Mouse (Mus musculus): ENCODE measurements at regions not wholly inside any gene's neighbourhood (a gene's known extent, or its start where the extent isn't known, plus 50 kb on each side); places are given as distances from the start of the nearest gene placed in this dataset.
"Not testable (repeated sequence)": the region's sequence is repeated elsewhere in the genome, so short reads cannot be mapped to it uniquely, and the experiment has no call there.

DNA sequence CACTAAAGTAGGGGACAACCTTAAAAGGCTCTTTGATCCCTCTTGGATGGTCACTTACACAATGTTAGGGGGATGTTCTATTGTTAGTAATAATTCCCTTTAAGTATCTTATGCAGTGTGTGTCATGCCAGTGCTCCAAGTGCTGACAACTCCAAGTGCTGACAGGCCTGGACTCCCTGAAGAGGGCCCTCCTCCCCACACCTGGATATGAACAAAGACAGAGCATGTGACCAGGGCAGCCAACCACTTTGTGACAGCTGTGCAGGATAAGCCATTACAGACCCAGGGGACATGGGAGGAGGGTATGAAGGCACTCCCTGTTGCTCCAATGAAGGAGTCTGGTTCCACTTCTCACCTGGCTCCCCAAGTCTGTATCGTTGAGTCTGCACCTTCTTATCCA lies 224.7 kb downstream of the Adamts15 start:
- no peak for DNase-seq (ENCODE audit: low spot score in 2 of 2)

DNA sequence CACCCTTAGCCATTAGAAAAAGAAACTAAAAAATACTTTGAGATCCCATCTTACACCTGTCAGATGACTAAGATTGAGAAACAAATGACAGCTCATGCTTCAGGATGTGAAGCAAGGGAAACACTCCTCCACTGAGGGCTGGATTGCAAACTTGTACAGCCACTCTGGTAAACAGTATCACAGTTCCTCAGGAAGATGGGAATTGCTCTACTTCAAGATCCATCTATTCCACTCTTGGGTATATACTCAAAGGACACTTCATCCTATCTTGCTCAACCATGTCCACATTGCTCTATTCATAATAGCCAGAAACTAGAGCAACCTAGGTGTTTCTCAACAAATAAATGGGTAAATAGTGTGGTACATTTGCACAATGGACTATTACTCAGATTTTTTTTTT lies 241.2 kb downstream of the Snx19 start:
- DNase-seq (ENCODE audit: low spot score in 2 of 2) = no peak

DNA sequence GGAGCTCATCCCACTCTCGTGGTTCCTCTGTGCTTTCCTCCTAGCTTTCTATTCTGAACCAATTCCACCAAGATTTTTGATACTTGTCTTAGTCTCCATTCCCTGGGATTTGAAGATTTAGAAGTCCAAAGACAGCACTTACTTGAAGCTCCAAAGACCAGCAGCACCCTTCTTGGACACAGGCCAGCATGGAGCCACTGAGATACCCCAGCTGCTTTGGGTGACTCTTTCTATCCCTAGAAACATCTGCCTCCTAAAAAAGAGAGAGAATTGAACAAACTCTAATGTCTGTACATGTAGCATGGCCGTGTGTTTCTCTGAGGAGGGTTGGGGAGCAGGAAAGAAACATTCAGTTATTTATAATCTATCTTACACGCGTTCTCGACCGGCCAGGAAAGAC lies 235.5 kb downstream of the Snx19 start:
- DNase-seq (ENCODE audit: low spot score in 2 of 2) = no peak

DNA sequence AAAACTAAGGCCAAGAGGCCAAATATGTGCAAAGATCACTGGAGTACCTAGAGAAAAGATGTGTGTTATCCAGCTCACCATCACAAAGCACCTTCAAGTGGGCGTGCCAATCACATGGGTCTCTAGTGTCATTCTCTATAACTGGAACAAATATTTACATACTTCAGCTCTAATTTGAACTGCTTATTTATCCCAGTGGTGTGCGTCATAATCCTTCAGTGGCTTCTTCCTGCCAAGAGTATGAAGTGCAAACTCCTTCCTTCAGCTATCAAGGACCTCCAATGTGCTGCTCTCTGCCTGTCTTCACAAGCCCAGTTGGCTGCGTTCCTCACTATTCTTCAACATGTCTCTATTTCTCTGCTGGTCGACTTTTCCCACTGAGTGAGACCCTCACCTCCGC lies 227.1 kb downstream of the Snx19 start:
- no peak for DNase-seq (ENCODE audit: low spot score in 2 of 2)

DNA sequence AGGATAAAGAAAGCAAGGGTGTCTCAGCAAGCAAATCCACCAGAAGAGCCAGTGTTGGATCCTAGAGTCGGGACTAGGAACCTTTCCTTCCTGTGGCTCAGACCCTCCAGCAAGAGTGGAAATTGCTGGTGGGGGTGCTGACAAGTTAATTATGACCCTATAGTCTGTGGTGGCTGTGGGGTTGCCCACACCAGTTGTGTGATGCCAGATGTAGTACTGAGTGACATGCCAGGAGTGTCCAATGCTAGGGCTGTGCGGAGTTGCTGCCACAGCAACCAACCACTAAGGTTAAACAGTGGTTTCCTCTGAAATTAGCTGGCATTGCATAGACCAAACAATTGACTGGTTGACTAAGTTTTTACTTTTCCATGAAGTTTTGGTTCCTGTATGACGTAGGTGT lies 226.3 kb downstream of the Snx19 start:
- no peak for DNase-seq (ENCODE audit: low spot score in 2 of 2)

DNA sequence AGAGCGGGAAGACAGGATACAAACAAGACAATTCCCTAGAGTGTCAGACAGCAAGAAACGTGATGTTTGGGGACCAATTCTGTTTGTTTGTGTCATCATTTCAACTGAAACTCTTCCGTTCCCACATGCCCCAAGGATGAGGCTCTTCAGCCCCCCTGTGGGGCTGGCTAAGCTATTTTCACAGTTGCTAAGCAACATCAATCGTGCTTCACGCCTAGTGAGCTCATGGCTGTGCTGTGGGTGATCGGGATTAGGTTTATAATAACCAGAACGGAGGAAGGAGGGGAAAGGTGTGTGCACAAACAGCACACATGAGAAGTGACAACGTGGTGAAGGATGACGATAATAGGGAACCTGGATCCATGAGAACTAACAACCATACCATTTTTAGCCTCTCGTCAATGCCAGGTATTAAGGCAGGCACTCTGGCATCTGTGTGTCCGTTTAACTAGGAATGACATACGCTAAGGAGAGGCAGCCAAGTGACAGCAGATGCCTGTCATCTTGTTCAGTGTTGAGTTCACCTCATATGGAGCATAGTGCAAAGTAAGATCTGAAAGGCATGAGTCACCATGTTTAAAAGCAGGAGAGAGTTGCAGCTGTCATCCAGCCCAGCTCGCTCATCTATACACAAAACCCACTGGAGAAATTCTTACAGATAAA lies 222.6 kb downstream of the Snx19 start:
- peak; percentile 56 to 81 for DNase-seq (ENCODE audit: low spot score in 2 of 2)

DNA sequence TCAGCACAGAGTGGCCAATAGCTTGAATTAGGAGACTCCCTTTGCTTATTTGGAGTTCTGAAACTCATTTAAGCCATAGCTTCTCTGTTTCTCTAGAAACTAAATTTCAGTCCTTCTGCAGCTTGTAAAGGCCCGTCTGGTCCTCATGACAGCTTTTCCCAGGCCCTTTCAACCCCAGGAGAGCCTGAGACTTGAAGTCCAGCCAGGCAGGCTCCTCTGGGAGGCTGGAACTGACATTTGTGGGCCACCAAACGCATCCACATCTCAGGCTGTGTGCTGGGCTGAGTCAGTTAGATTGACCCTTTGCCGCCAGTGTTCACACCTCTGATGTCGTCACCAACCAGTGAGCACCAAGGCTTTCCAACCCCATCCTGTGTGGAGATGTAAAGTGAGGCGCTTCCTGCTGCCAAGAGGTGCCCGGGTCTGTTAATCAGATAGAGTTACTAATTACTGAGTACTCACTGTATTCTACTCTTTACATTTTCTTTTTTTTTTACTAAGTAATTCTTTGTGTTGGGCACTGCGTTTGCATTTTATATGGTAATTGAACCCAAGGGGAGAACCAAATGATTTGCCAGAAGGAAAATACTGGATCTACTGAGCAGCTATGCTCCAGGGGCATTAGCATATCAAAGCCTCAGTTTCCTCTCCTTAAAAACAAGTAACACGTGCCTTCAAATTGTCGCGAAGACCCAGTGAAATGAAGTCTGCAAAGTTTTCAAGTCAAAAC lies 207.0 kb downstream of the Snx19 start:
- no peak for DNase-seq (ENCODE audit: low spot score in 2 of 2)

DNA sequence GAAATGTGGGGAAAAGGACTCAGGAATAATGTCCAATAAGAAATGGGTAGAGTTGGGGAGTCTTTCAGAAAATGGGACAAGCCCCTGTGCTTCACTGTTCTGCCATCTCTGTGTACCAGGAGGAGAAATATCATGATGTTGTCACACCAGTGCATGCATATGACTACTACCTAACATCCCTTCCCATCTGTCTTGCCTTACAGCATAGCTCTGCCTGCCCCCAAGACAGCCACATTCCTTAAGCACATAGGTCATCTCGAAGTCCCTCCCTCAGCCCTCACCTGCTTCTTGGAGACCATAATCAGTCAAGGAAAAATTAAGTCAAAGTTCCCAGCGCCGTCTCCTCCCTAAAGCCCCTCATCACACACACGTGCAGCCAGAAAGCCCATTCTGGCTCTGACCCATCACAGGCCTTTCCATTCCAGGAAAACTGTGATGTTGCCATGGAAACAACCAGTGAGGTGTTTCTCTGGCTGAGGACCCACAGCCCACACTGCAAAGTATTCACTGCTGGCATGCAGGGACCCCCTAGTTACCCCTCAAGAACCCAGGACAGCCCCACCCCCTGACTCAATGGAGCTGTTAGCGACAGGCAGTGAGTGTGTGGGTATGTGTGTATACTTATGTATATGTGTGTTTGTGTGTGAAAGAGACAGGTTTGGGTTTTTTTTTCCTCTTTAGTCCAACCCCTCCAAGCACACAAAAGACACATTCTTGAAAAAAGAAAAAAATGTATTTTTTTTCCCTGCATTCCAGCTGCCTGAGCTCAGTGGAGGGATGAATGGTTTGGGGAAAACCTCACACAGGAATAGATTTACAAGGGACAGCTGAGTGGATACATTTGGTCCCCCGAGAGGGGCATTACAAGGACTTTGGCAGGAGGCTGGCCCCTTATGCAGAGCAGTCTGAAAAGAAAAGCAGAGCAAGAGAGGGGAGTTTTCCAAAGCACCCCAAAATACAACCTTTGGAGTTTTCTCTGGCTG lies 205.5 kb downstream of the Snx19 start:
- peak in 1 of 2 experiments; percentile 15 for DNase-seq (ENCODE audit: low spot score in 2 of 2)

DNA sequence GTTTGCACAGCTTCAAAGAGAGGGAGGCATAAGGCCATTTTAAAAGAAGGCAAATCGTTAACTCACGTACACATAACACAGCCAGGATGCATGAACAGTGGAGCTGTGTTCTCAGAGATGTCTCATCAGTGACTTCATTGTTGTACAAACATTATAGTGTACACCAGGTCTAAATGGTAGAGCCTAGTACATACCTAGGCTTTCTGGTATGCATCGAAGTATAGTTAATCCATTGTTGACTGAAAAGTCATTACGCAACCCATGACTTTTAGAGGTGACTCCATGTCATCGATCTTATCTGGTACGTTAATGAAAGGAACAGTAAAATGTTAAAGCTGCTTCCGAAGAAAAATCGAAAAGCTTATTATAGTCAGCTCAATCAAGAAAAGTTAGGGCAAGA lies 198.7 kb downstream of the Snx19 start:
- no peak for DNase-seq (ENCODE audit: low spot score in 2 of 2)

DNA sequence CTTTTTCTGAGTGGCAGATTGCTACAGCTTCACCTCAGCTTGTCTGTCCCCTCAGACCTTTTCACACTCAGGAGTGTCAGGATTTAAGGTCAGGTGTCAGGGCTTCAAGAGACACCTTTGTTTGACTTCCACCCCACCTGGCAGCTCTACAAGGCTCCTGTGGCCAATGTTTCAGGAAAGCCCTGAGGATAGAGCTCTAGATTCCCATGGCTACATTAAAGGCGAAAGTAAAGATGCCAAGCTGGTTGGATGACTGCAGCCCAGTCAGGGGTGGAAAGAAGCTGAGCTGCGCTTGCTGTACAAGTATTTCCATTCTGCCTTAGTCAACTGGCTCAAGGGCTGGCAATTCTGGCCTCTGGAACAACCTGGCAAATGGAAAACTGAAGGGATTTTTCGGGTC lies 198.2 kb downstream of the Snx19 start:
- no peak for DNase-seq (ENCODE audit: low spot score in 2 of 2)

DNA sequence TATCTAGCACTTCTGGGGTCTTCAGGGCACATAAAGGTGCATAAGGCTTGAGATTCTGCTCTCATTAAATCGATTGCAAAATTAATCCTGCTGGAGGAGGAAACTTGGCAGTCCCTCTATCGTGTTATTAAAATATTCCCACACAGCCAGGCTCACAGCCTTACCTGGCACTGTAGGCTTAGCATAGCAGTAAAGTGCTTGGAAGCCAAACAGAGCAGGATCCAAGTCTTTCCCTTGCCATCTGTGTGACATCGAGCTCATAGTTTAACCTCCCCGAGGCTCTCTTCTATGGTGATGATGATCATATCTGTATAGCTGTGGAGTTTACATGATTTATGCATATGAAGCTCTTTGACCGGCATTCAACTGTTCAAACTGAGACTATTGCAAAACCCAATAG lies 197.6 kb downstream of the Snx19 start:
- DNase-seq (ENCODE audit: low spot score in 2 of 2) = peak in 1 of 2 experiments; percentile 70

DNA sequence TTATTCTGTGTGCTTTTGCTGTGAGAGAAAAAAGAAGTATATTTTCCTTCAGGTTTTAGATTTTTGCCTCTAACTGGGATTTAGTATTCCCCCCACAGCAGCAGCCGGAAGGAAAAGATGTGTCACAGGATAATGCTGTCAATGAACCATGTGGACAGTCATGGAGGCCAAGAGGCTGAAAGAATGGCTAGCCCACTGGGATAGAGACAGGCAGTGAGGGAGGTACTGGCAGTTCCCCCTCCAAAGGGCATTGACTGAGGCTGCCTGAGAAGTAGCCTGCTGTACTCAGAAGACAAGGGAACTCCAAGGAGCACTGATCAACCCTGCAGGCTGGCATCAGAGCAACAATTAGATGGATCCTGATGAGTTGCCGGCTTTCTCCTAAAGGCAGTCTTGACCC lies 192.4 kb downstream of the Snx19 start:
- no peak for DNase-seq (ENCODE audit: low spot score in 2 of 2)

DNA sequence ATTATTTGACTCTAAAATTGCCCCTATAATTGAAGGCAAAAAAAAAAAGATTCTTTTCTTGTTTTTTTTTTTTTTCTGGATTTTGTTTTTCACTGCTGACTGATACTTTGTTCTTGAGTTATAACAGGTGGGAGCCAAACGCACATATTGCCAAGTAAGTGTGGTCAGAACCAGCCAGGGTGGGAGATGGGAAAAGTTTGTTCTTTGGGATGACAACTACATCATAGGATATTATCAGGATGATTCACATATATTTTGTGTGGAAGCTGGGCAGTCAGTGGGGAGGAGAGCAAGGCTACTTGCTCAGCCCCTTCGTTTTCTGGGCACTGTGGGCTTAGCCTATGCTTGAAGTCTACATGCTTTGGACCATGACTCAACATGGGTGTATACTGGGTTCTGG lies 191.3 kb downstream of the Snx19 start:
- DNase-seq (ENCODE audit: low spot score in 2 of 2) = no peak

DNA sequence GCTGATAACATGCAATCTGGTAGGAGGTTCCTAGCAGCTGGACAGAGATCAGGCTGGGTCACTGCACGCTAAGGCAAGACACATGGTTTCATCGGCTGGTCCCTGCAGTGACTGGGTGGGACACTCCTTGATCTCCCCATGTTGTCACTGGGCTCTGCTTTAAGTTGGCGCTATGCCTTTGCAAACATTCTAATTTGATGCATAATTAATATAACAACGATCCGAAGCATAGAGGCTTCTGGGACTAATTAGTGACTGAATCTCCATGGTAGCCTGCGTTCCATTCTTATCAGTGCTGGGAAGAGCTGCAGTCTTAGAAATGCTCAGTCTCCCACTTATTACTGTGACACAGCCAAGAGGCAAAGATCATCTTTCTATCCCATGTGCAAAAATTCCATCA lies 186.8 kb downstream of the Snx19 start:
- peak; percentile 5 to 22 for DNase-seq (ENCODE audit: low spot score in 2 of 2)

DNA sequence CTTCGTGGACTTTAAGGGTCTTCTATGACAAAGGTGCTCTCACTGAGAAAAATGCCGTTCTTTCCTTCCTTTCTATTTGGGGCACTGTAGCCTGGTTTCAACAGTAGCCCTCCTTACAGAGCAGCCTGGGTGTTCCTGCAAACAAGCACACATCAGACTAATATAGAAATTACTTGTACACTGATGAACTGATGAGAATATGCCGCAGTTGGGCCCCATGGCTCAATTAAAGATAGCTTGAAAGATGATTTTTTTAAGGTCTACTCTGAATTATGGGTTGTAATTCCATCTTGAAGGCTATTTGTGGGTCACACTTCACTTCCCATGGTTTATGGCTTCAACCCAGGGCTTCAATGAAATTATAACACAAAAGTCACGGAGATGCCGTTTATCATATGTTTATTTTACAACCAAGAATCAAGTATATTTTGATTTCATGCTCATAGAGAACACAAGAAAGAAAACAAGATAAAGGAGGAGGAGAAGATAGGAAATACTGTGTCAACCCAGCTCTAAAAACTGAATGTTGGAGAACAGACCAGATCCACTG lies 186.2 kb downstream of the Snx19 start:
- DNase-seq (ENCODE audit: low spot score in 2 of 2) = no peak

DNA sequence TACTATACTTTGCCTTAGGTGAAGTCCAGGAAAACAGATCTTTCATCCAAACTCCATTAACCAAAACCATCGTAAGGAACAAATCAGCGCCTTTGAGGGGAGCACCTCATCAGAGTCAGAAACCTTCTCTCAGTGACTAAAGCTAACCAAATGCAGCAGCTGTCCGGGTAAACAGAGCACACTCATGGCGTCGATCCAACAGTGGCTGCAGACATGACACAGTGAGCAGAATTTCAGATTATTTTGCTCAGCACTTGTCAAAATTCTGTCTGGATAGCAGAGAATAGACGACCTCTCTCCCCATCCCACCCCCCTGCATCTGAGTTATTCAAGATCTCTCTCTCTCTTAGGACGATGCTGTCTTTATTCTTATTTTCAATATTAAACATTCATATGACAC lies 183.4 kb downstream of the Snx19 start:
- DNase-seq (ENCODE audit: low spot score in 2 of 2) = no peak

DNA sequence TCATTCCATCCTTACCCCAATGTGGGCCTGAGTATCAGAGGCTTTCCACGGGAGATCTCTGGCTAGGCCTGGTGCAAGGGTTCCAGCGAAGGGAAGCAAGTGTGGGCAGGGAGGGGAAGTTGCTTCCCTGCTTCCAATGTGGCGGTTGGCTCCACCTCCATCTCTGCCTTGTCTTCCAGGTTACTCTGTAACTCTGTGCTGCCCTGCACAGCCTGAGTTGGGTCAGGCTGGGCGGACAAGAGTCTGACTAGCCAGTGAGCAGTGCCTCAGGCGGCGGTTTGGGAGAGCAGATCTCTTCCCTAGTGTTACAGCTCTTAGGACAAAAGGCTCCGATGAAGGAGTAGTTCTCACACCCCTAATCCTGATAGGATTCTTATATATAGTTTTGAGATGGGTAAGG lies 172.8 kb downstream of the Snx19 start:
- DNase-seq (ENCODE audit: low spot score in 2 of 2) = no peak

DNA sequence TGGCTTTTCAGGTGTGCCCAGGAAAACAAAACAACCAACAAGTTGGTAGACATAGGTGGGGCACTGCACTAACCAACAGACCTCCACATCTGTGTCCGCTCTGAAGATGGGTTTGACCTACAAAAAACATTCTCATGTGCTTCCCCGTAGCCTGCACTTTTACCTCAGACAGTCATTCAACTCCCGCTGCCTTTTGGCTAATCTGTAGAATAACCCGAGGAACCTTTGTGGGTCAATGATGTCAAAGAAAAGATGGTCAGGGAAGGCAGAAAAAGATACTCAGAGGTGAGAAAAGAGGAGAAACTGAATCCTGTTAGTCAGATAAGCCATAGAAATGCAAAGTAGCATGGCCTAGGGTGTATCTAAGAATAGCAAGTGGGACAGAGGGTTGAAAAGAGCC lies 170.8 kb downstream of the Snx19 start:
- DNase-seq (ENCODE audit: low spot score in 2 of 2) = no peak

DNA sequence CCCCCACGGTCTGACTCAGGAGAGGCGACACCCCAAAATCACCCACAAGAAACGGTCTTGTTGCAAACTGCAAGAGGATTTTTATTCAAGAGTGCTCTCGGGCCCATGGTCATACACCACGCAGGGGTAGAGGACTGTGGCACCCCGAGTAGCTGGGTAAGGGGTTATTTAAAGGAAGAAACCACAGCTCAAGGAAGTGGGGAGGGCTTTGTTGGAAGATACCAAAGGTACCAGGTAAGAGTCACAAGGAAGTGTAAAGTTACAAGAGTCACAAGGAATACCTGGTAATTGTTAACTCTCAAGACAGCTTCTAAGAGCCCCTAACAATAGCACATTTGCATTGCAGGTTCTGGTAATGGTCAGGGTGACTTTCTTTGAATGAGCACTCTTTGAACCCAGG lies 170.2 kb downstream of the Snx19 start:
- DNase-seq (ENCODE audit: low spot score in 2 of 2) = not testable (repeated sequence)

DNA sequence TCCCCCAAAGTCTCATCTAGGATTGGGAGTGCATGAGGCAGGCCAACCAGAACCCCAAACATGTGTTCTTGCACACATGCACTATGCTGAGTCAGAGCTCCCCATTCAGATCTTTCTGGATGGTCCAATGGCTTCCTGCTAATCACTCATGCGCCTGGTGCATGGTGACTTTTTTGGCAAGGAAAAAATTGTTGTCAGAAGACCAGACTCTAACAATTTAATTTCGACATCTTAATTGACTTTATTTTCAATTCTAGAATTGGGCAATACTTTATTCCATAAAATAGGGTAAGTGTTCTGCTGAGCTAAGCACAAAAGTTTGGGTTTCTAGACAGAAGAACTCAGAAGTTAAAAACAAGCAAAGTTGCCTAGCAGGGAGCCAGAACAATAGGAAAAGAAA lies 165.7 kb downstream of the Snx19 start:
- DNase-seq (ENCODE audit: low spot score in 2 of 2) = no peak

DNA sequence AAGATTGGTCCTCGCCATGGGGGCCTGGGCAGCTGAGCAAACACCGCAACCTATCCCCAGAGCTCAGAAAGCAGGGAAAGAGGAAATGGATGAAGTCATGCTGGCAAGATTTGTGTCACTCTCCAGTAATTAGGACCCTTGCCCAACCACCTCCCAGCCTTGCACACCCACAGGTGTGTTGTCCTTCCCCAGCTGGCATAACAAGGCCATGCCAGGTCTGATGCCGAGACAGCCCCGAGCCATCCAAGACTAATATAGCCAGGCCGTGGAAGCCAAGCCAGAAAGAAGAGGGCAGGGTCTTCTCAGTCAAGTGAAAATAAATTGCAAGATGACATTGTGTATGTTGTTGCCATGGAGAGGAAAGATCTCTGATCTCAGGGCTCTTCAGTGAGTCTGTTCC lies 164.3 kb downstream of the Snx19 start:
- DNase-seq (ENCODE audit: low spot score in 2 of 2) = no peak

All from layer of hippocampus, adult 18-20 months (tissue).